Mouse (Mus musculus) forebrain, postnatal 0 days (tissue): ENCODE measurements around the gene Gpatch4. TPM values are rescaled to one million over a fixed set of nuclear protein-coding genes. Genes with fewer than 3 reads are reported as not detected.

Experiments
- ATAC-seq: fragments of 200-750 bp; cut with Nextera tagmentation; 2 replicates; pipeline ENCODE4 v1.8.0; 2017; ENCODE audit warnings: mild to moderate bottlenecking, moderate library complexity
- DNase-seq: peaks from one replicate; pipeline ENCODE4 v3.0.0-alpha.2; 2015
- H3K27ac ChIP-seq: fragments of 300-500 bp; sonication (generic); 2 replicates; pipeline ENCODE4 v1.5.1; 2014; ENCODE audit warnings: low read depth, mild to moderate bottlenecking, antibody characterized with exemption, low read length, moderate library complexity, mixed read lengths
- H3K27me3 ChIP-seq: fragments of 300-500 bp; sonication (generic); 2 replicates; pipeline ENCODE4 v1.6.1; 2014; ENCODE audit warnings: mild to moderate bottlenecking, low read length, mixed read lengths; ENCODE audit not compliant: insufficient read depth
- H3K36me3 ChIP-seq: fragments of 300-500 bp; sonication (generic); 2 replicates; pipeline ENCODE4 v1.6.1; 2014; ENCODE audit warnings: mild to moderate bottlenecking, moderate library complexity; ENCODE audit not compliant: insufficient read depth
- H3K4me1 ChIP-seq: fragments of 300-500 bp; sonication (generic); 2 replicates; pipeline ENCODE4 v1.6.1; 2014; ENCODE audit warnings: antibody characterized with exemption; ENCODE audit not compliant: insufficient read depth
- H3K4me2 ChIP-seq: fragments of 300-500 bp; sonication (generic); 2 replicates; pipeline ENCODE4 v1.6.1; 2014; ENCODE audit warnings: low read depth, mild to moderate bottlenecking, moderate library complexity
- H3K4me3 ChIP-seq: fragments of 300-500 bp; sonication (generic); 2 replicates; pipeline ENCODE4 v1.5.1; 2014; ENCODE audit warnings: low read depth, low read length, mixed read lengths
- H3K9ac ChIP-seq: fragments of 300-500 bp; sonication (generic); 2 replicates; pipeline ENCODE4 v1.6.1; 2014; ENCODE audit warnings: mild to moderate bottlenecking
- H3K9me3 ChIP-seq: fragments of 300-500 bp; sonication (generic); 2 replicates; pipeline ENCODE4 v1.6.1; 2016; ENCODE audit warnings: low read length
- CTCF ChIP-seq: sonication (generic); IDR thresholded peaks from 2 replicates; pipeline ENCODE4 v1.5.1; 2016; ENCODE audit warnings: antibody characterized with exemption, control low read depth, low read depth
- WGBS: fragments of 180-500 bp; shearing (Covaris S2); extraction: QIAGEN DNeasy Blood & Tissue Kit; methylation state at CpG from one replicate; pipeline ENCODE4 v1.1.7; 2014; 5-methylcytosine and 5-hydroxymethylcytosine counted together
- polyA plus RNA-seq: library from polyadenylated mRNA; unstranded; fragments of >200 nt; fragmentation: Nextera tagmentation; extraction: Ambion mirVana; gene quantifications from 2 replicates; pipeline ENCODE4 v1.2.1, GENCODE M21; 2015
- total RNA-seq: library from RNA; depleted of rRNA; stranded (reverse); fragments of >200 nt; gene quantifications from 2 replicates; pipeline ENCODE4 v1.2.3, GENCODE M21; 2014; rRNA removed

Gene Gpatch4
- total and polyA plus RNA-seq, 2 experiments from 2014 or later = 9.8 to 35.5 TPM

DNA sequence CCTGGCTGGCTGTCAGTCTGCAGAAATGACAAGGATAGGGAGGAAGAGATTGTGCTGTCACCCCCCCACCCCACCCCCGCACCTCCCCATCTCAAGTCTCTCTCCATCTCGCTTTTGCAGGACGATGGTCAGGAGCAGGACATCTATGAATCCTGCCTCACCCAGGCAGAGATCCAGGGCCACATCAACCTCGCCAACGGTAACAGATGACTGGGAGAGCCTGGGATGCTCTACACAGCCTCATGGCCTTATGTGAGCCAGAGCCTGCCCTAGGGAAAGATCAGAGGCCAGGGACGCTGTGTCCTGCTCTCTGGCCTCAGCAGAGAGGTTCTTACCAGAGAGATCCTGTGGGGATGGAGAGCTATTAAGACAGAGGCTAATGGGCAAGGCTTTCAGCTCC is 47.7 kb downstream of the Gpatch4 start:
- Histone ChIP-seq H3K9me3 (no peaks in the 10 kb centered on the region), H3K4me1 (no peaks in the 10 kb centered on the region), H3K4me3 (no peak overlapping the region), H3K9ac (no peak overlapping the region), H3K4me2 (no peak overlapping the region), H3K27me3 (no peaks in the 10 kb centered on the region), H3K36me3 (no peaks in the 10 kb centered on the region), H3K27ac (no peak overlapping the region)
- DNase-seq = no peak
- no peak for ATAC-seq
- TF ChIP-seq CTCF = no peak
- 94% methylated on average over 6 of the region's 6 CpGs for WGBS

DNA sequence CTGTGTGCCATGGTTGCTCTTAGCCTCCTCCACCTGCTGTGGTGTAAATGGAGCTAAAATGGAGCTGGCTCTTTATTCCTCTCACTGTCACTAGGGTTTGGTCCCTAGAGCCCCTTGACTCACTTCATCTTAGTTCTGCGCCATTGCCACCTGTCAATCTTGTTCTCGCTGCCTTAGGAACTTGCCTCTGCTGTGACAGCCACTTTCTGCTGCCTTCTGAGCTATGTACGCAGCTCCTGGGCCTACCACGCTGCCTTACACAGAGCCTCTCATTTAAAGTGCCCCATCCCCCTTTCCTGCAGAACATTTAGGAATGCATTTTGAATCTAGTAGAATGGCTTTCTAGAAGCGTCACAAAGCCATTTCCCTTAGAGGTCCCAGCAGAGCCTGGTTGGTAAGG is 51.2 kb downstream of the Gpatch4 start:
- Histone ChIP-seq H3K4me3 (no peak overlapping the region), H3K9me3 (no peaks in the 10 kb centered on the region), H3K9ac (no peak overlapping the region), H3K4me1 (no peaks in the 10 kb centered on the region), H3K27me3 (no peaks in the 10 kb centered on the region), H3K4me2 (no peak overlapping the region), H3K36me3 (no peaks in the 10 kb centered on the region), H3K27ac (peak overlapping the region; percentile 66)
- 76% methylated on average over 5 of the region's 5 CpGs for WGBS
- TF ChIP-seq CTCF = no peak
- DNase-seq (peak; percentile 27), ATAC-seq (peak; percentile 89)

DNA sequence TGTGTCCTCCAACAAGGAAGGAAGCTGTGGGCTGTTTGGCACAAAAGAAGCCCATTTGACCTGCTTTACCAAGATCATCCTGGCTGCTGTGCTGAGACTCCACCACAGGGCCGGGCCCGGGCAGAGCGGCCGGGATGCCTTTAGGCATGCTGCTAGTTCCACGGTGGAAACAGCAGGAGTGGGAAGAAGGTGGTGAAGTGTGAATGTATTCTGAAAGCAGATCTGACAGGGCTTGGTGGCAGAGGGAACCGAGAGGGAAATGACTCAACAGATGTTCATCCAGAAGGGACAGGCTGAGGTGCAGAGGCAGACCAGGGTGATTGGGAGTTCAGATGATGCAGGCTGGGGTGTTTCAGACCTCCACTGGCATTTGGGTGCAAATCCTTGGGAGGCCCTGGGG is 54.8 kb downstream of the Gpatch4 start:
- no peaks in the 10 kb centered on the region for H3K36me3 ChIP-seq
- H3K27ac ChIP-seq = no peak overlapping the region
- H3K4me3 ChIP-seq = no peak overlapping the region
- no peak for TF ChIP-seq CTCF
- H3K9me3 ChIP-seq = no peaks in the 10 kb centered on the region
- H3K27me3 ChIP-seq = no peaks in the 10 kb centered on the region
- DNase-seq = no peak
- no peak overlapping the region for H3K9ac ChIP-seq
- H3K4me1 ChIP-seq = no peaks in the 10 kb centered on the region
- no peak overlapping the region for H3K4me2 ChIP-seq
- no peak for ATAC-seq
- WGBS = 90% methylated on average over 6 of the region's 6 CpGs

DNA sequence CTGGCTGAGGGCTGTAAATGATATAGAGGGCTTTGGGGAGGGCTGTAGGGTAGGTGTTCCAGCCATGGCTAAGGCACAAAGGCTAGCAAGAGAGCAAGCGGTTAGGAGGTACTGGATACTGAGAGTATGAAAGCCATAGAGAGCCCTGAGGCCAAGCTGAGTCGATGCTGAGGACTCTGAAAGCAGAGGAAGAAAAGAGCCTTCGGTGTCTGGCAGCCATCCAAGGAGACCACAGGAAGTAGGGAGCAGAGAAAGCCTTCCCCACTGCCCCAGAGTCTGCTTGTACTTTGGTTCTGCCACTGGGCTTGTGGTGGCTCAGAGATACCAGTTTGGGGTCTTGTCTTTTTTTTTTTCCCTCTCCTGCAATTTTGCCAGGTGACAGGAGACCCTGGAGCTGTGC is 57.3 kb downstream of the Gpatch4 start:
- ATAC-seq (no peak), DNase-seq (no peak)
- H3K4me3 ChIP-seq = no peak overlapping the region
- no peak for TF ChIP-seq CTCF
- no peak overlapping the region for H3K4me2 ChIP-seq
- H3K9ac ChIP-seq = no peak overlapping the region
- 54% methylated on average over 3 of the region's 3 CpGs for WGBS
- H3K36me3 ChIP-seq = no peaks in the 10 kb centered on the region
- no peaks in the 10 kb centered on the region for H3K9me3 ChIP-seq
- no peaks in the 10 kb centered on the region for H3K27me3 ChIP-seq
- H3K4me1 ChIP-seq = no peaks in the 10 kb centered on the region
- H3K27ac ChIP-seq = no peak overlapping the region

DNA sequence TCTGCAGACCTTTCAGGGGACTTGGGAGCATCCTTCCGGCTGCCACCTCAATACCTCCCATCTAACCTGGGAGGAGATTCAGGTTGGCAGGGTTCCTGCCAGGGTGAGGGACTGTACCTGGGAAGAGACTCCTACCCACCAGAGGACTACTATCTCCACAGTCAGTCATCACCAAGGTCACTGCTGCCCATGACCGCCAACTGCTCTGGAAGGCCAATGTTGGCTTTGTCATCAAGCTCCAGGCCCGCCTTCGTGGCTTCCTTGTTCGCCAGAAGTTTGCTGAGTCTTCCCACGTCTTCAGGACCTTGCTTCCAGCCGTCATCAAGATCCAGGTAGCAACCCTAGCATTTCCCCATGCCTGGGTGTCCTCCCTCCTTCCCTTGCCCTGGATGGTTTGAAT is 58.8 kb downstream of the Gpatch4 start:
- Histone ChIP-seq H3K27me3 (no peaks in the 10 kb centered on the region), H3K4me2 (no peak overlapping the region), H3K27ac (no peak overlapping the region), H3K9me3 (no peaks in the 10 kb centered on the region), H3K36me3 (no peaks in the 10 kb centered on the region), H3K4me1 (no peaks in the 10 kb centered on the region), H3K9ac (no peak overlapping the region), H3K4me3 (no peak overlapping the region)
- ATAC-seq (no peak), DNase-seq (no peak)
- no peak for TF ChIP-seq CTCF
- WGBS = 93% methylated on average over 7 of the region's 7 CpGs

DNA sequence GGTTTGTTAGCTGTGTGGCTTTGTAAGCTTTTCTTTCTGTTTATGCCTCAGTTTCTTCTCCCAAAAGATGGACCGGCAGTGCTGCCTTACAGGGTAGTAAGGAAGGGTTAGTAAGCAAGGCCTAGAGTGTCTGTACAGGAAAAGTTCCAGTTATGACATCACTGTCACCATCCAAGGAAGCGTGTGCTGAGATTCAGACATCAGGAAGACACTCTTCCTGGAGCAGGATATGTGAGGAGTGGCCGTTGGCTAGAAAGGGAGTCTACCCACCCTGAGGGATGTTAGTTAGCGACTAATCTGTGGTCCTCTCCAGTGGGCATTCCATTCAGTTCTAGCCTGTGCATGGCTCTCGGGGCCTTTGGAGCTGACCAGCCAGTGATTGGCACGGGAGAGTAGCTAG is 59.3 kb downstream of the Gpatch4 start:
- H3K27me3 ChIP-seq = no peaks in the 10 kb centered on the region
- H3K9me3 ChIP-seq = no peaks in the 10 kb centered on the region
- H3K27ac ChIP-seq = no peak overlapping the region
- no peak overlapping the region for H3K4me3 ChIP-seq
- no peak overlapping the region for H3K4me2 ChIP-seq
- no peak for ATAC-seq
- H3K36me3 ChIP-seq = no peaks in the 10 kb centered on the region
- DNase-seq = no peak
- H3K9ac ChIP-seq = no peak overlapping the region
- WGBS = 92% methylated on average over 6 of the region's 6 CpGs
- no peak for TF ChIP-seq CTCF
- H3K4me1 ChIP-seq = no peaks in the 10 kb centered on the region

DNA sequence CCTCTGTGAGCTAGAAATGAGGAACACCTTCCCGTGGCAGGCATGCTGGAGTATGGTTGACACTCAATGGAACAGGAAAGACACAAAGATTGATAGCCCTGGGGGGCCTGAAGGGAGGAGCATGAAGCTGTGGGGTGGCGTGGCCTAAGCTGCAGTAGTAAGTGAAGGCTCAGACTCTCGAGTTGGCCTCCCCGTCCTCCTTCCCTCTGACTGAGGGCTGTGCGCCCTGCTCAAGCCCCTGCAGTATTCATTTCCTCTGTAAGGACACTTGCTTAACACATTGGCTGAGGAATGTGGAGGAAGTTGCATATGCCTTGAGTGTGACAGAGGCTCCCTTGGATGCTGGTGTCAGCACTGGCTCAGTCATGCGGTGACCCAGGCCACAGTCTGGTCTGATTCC is 59.7 kb downstream of the Gpatch4 start:
- WGBS = 89% methylated on average over 6 of the region's 6 CpGs
- H3K27me3 ChIP-seq = no peaks in the 10 kb centered on the region
- ATAC-seq (no peak), DNase-seq (no peak)
- no peak overlapping the region for H3K4me2 ChIP-seq
- H3K4me3 ChIP-seq = no peak overlapping the region
- no peak for TF ChIP-seq CTCF
- H3K9ac ChIP-seq = no peak overlapping the region
- H3K4me1 ChIP-seq = no peaks in the 10 kb centered on the region
- H3K36me3 ChIP-seq = no peaks in the 10 kb centered on the region
- no peak overlapping the region for H3K27ac ChIP-seq
- no peaks in the 10 kb centered on the region for H3K9me3 ChIP-seq

Other genes starting within 250 kb of the Gpatch4 start
- 1.5 and 2.2 TPM in 2 replicates for gene Ntrk1, start 247.9 kb upstream of the Gpatch4 start, total RNA-seq
- gene Ntrk1, start 247.9 kb upstream of the Gpatch4 start, polyA plus RNA-seq = 1.7 and 2.9 TPM in 2 replicates
- gene Insrr, start 246.2 kb upstream of the Gpatch4 start, total RNA-seq = 0.54 and 8.7 TPM in 2 replicates
- gene Insrr, start 246.2 kb upstream of the Gpatch4 start, polyA plus RNA-seq = 0.23 TPM in 2 replicates
- gene Pear1, start 218.8 kb upstream of the Gpatch4 start, total RNA-seq = 10.4 and 12.3 TPM in 2 replicates
- 4.3 and 4.9 TPM in 2 replicates for gene Pear1, start 218.8 kb upstream of the Gpatch4 start, polyA plus RNA-seq
- gene Sh2d2a, start 196.4 kb upstream of the Gpatch4 start, total RNA-seq = not detected in 2 replicates
- gene Sh2d2a, start 196.4 kb upstream of the Gpatch4 start, polyA plus RNA-seq = not detected in 2 replicates
- 74.2 and 77.1 TPM in 2 replicates for gene Prcc, start 157.5 kb upstream of the Gpatch4 start, total RNA-seq
- 20.6 and 23.0 TPM in 2 replicates for gene Prcc, start 157.5 kb upstream of the Gpatch4 start, polyA plus RNA-seq
- 116 and 121 TPM in 2 replicates for gene Hdgf, start 136.8 kb upstream of the Gpatch4 start, total RNA-seq
- gene Hdgf, start 136.8 kb upstream of the Gpatch4 start, polyA plus RNA-seq = 147 and 160 TPM in 2 replicates
- gene Mrpl24, start 123.6 kb upstream of the Gpatch4 start, total RNA-seq = 47.0 and 68.4 TPM in 2 replicates
- 43.4 and 45.7 TPM in 2 replicates for gene Mrpl24, start 123.6 kb upstream of the Gpatch4 start, polyA plus RNA-seq
- 29.1 and 31.9 TPM in 2 replicates for gene Isg20l2, start 112.8 kb upstream of the Gpatch4 start, total RNA-seq
- gene Isg20l2, start 112.8 kb upstream of the Gpatch4 start, polyA plus RNA-seq = 16.1 and 19.3 TPM in 2 replicates
- gene Rrnad1, start 112.4 kb upstream of the Gpatch4 start, total RNA-seq = 19.3 and 31.8 TPM in 2 replicates
- 10.9 and 15.6 TPM in 2 replicates for gene Rrnad1, start 112.4 kb upstream of the Gpatch4 start, polyA plus RNA-seq
- 16.8 and 17.4 TPM in 2 replicates for gene Crabp2, start 94.4 kb upstream of the Gpatch4 start, total RNA-seq
- gene Crabp2, start 94.4 kb upstream of the Gpatch4 start, polyA plus RNA-seq = 24.7 and 28.1 TPM in 2 replicates
- 32.4 and 39.2 TPM in 2 replicates for gene Nes, start 72.0 kb upstream of the Gpatch4 start, total RNA-seq
- 14.5 and 17.9 TPM in 2 replicates for gene Nes, start 72.0 kb upstream of the Gpatch4 start, polyA plus RNA-seq
- gene Bcan, start 42.9 kb upstream of the Gpatch4 start, total RNA-seq = 140 and 146 TPM in 2 replicates
- gene Bcan, start 42.9 kb upstream of the Gpatch4 start, polyA plus RNA-seq = 99.1 and 133 TPM in 2 replicates
- 0.38 and 0.92 TPM in 2 replicates for gene Hapln2, start 15.5 kb upstream of the Gpatch4 start, total RNA-seq
- 0.31 and 0.69 TPM in 2 replicates for gene Hapln2, start 15.5 kb upstream of the Gpatch4 start, polyA plus RNA-seq
- gene Naxe, start 15.4 kb downstream of the Gpatch4 start, total RNA-seq = 78.9 and 81.6 TPM in 2 replicates
- 161 and 170 TPM in 2 replicates for gene Naxe, start 15.4 kb downstream of the Gpatch4 start, polyA plus RNA-seq
- 0.05 and 0.08 TPM in 2 replicates for gene Ttc24, start 35.2 kb downstream of the Gpatch4 start, total RNA-seq
- not detected in 2 replicates for gene Ttc24, start 35.2 kb downstream of the Gpatch4 start, polyA plus RNA-seq
- 3.1 and 6.8 TPM in 2 replicates for gene Iqgap3, start 38.9 kb downstream of the Gpatch4 start, total RNA-seq
- 1.6 and 2.0 TPM in 2 replicates for gene Iqgap3, start 38.9 kb downstream of the Gpatch4 start, polyA plus RNA-seq
- 45.0 and 53.0 TPM in 2 replicates for gene Mef2d, start 99.3 kb downstream of the Gpatch4 start, total RNA-seq
- 30.9 and 34.0 TPM in 2 replicates for gene Mef2d, start 99.3 kb downstream of the Gpatch4 start, polyA plus RNA-seq
- gene Rhbg, start 211.6 kb downstream of the Gpatch4 start, total RNA-seq = 0.19 TPM in 1 of 2 replicates, not detected in the other
- 0.21 and 0.25 TPM in 2 replicates for gene Rhbg, start 211.6 kb downstream of the Gpatch4 start, polyA plus RNA-seq
- gene Gm38392, start 244.1 kb downstream of the Gpatch4 start, total RNA-seq = 0.69 TPM in 1 of 2 replicates, not detected in the other
- gene Gm38392, start 244.1 kb downstream of the Gpatch4 start, polyA plus RNA-seq = 0.16 TPM in 1 of 2 replicates, not detected in the other